Mouse (Mus musculus) B cell, adult 62 days (primary cell): ENCODE data around the gene Spcs3. TPM values are rescaled to one million over a fixed set of nuclear protein-coding genes. Genes with fewer than 3 reads are reported as not detected.

Source experiments
- total RNA-seq: library from RNA; stranded (reverse); gene quantifications from 4 replicates; pipeline ENCODE4 v1.2.4, GENCODE M21; 2023

Spcs3 gene
- total RNA-seq: 39.9 to 44.4 TPM (median 41.0 TPM) in 4 replicates

GRCm38 (mm10) chr8:54529382-54530296 lies at the start of gene Spcs3, which contains the start of gene Asb5:
Gene Spcs3 (minus strand): TSS chr8:54529998.
Gene Asb5 (plus strand): TSS chr8:54529580.

Other genes with a start within 250 kb of the Spcs3 start
- 0.94 to 1.2 TPM in 2 of 4 replicates, not detected in the others for gene Asb5, start 418 bp downstream of the Spcs3 start, total RNA-seq
- not detected in 4 replicates for gene Spata4, start 70.8 kb upstream of the Spcs3 start, total RNA-seq